Mouse (Mus musculus) stomach, postnatal 0 days (tissue): ENCODE measurements around the gene Mertk. TPM values are rescaled to one million over a fixed set of nuclear protein-coding genes. Genes with fewer than 3 reads are reported as not detected.
A peak's percentile ranks its signal among the peaks of the same experiment; 100 is the strongest.

Source experiments
- ATAC-seq: fragments of 200-750 bp; cut with Nextera tagmentation; 2 replicates; pipeline ENCODE4 v1.8.0; 2017; ENCODE audit not compliant: low FRiP score, low TSS enrichment
- DNase-seq: peaks from one replicate; pipeline ENCODE4 v3.0.0-alpha.2; 2016; ENCODE audit warnings: low spot score
- H3K27ac ChIP-seq: fragments of 300-500 bp; sonication (generic); replicated peaks from 2 replicates; pipeline ENCODE4 v1.5.1; 2014; ENCODE audit warnings: mild to moderate bottlenecking, control low read depth
- H3K27me3 ChIP-seq: fragments of 300-500 bp; sonication (generic); 2 replicates; pipeline ENCODE4 v1.6.1; 2014; ENCODE audit warnings: low read length; ENCODE audit not compliant: control insufficient read depth, insufficient read depth
- H3K36me3 ChIP-seq: fragments of 300-500 bp; sonication (generic); 2 replicates; pipeline ENCODE4 v1.6.1; 2014; ENCODE audit warnings: low read length, mixed read lengths; ENCODE audit not compliant: control insufficient read depth, insufficient read depth
- H3K4me1 ChIP-seq: fragments of 300-500 bp; sonication (generic); replicated peaks from 2 replicates; pipeline ENCODE4 v1.6.1; 2014; ENCODE audit warnings: antibody characterized with exemption; ENCODE audit not compliant: control insufficient read depth, insufficient read depth
- H3K4me2 ChIP-seq: fragments of 300-500 bp; sonication (generic); replicated peaks from 2 replicates; pipeline ENCODE4 v1.6.1; 2014; ENCODE audit warnings: low read depth, mild to moderate bottlenecking, control low read depth, moderate library complexity
- H3K4me3 ChIP-seq: fragments of 300-500 bp; sonication (generic); 2 replicates; pipeline ENCODE4 v1.5.1; 2014; ENCODE audit warnings: low read depth, low read length, control low read depth
- H3K9ac ChIP-seq: fragments of 300-500 bp; sonication (generic); 2 replicates; pipeline ENCODE4 v1.6.1; 2014; ENCODE audit warnings: mild to moderate bottlenecking, low read length, control low read depth, mixed read lengths
- H3K9me3 ChIP-seq: fragments of 300-500 bp; sonication (generic); 2 replicates; pipeline ENCODE4 v1.6.1; 2016; ENCODE audit warnings: low read length; ENCODE audit not compliant: control insufficient read depth
- CTCF ChIP-seq: IDR thresholded peaks from 2 replicates; pipeline ENCODE4 v1.5.1; 2016; ENCODE audit warnings: antibody characterized with exemption, low read depth, mild to moderate bottlenecking, moderate library complexity
- EP300 ChIP-seq: optimal IDR thresholded peaks from 2 replicates; pipeline ENCODE3; 2016; ENCODE audit warnings: antibody characterized with exemption
- WGBS: fragments of 180-500 bp; shearing (Covaris S2); extraction: QIAGEN DNeasy Blood & Tissue Kit; methylation state at CpG from one replicate; pipeline ENCODE4 v1.1.7; 2014; 5-methylcytosine and 5-hydroxymethylcytosine counted together
- polyA plus RNA-seq: library from polyadenylated mRNA; unstranded; fragments of >200 nt; fragmentation: Nextera tagmentation; extraction: Ambion mirVana; gene quantifications from 2 replicates; pipeline ENCODE4 v1.2.1, GENCODE M21; 2015

The Mertk gene
- 1.4 and 1.6 TPM in 2 replicates for polyA plus RNA-seq

DNA sequence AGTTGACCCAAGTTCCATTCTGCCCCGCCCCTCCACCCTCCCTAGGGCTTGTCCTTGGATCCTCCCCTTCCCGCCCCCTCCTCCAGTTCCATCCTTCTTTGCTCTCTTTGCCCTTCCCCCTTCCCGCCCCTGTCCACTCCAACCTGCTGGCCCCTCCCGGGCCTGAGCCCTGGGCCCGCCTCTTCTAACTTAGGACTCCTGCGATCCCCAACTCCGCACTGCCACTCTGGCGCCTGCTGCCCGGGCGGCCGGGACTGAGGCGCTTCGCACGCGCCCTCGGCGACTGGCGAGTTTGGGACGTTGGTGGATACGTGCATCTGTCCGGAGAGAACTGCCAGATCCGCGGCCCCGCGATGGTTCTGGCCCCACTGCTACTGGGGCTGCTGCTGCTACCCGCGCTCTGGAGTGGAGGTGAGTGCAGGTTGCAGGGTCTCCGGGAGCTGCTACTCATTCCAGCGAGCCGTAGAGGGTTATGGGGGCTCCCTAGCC, at the start of gene Mertk:
Gene Mertk (plus strand): TSS at position 264 of the 489 bp plus-strand sequence.
- H3K9me3 ChIP-seq, result no peaks in the 10 kb centered on the region
- H3K4me2 ChIP-seq, result peak within 1 kb of the TSS; percentile 83
- H3K36me3 ChIP-seq, result no peaks in the 10 kb centered on the region
- DNase-seq (peak; percentile 90), ATAC-seq (peak; percentile 91)
- WGBS, result under 1% methylated on average over 30 of the region's 30 CpGs
- TF ChIP-seq EP300 (no peak), CTCF (peak; percentile 3; the same call in 1 of the 2 replicates)
- H3K9ac ChIP-seq, result peak within 1 kb of the TSS; percentile 80
- peak within 1 kb of the TSS; percentile 74 for H3K4me3 ChIP-seq
- no peaks in the 10 kb centered on the region for H3K27me3 ChIP-seq
- H3K4me1 ChIP-seq, result no peaks in the 10 kb centered on the region
- H3K27ac ChIP-seq, result peak within 1 kb of the TSS; percentile 93

- Histone ChIP-seq H3K4me2 (no peak overlapping the region), H3K27me3 (no peaks in the 10 kb centered on the region), H3K27ac (no peak overlapping the region), H3K36me3 (peaks cover 9% of the 10 kb centered on the region), H3K4me3 (no peak overlapping the region), H3K9ac (no peak overlapping the region), H3K4me1 (no peaks in the 10 kb centered on the region), H3K9me3 (no peaks in the 10 kb centered on the region)
- ATAC-seq (no peak), DNase-seq (no peak)
- WGBS, result 32% methylated on average over 4 of the region's 4 CpGs
- no peak for TF ChIP-seq CTCF
- no peak for TF ChIP-seq EP300
These were observed 18.1 kb upstream of the Mertk start for GRCm38 (mm10) chr2:128680661-128681060.

- no peaks in the 10 kb centered on the region; the same call in 1 of the 2 replicates for H3K4me1 ChIP-seq
- peak within 1 kb of the TSS; percentile 98 for H3K9ac ChIP-seq
- DNase-seq (peak; percentile 92), ATAC-seq (peak; percentile 97)
- H3K9me3 ChIP-seq, result no peaks in the 10 kb centered on the region
- TF ChIP-seq CTCF, result no peak
- no peak for TF ChIP-seq EP300
- H3K27ac ChIP-seq, result peak within 1 kb of the TSS; percentile 76
- peak within 1 kb of the TSS; percentile 80 for H3K4me3 ChIP-seq
- WGBS, result under 1% methylated on average over 58 of the region's 58 CpGs
- peak within 1 kb of the TSS; percentile 68 for H3K4me2 ChIP-seq
- H3K36me3 ChIP-seq, result peaks cover 4% of the 10 kb centered on the region; the same call in 1 of the 2 replicates
- no peaks in the 10 kb centered on the region for H3K27me3 ChIP-seq
These were observed 11.7 kb upstream of the Mertk start, which contains the start of gene Anapc1 for GRCm38 (mm10) chr2:128686921-128687557. Anapc1 (minus strand) TSS chr2:128687391.

DNA sequence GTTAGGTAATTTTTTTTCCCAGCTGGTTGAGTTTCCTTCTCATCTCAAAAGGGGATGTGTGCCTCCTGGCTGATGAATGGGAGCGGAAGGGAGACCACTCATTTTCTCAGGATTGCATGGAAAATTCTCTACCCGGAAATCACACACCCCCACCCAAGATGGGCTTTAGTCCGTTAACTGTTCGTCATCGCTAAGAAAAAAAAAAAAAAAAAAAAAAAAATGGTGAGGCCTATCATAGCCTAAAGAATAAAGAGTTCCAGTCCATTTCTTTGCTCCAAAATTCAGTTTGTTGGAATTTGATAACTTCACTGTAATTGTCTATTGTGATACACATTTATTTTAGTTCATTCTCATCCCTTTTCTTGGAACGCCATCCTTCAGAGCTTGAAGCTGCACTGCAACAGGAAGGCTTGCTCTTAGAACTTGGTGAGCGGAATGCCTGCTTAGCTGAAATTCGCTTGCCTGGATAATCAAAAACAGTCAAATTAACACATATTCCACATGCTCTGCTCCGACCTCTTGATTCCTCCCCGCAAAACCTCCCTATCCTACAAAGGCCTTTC, 11.1 kb upstream of the Mertk start:
- Histone ChIP-seq H3K27ac (peak overlapping the region; percentile 76), H3K4me2 (peak overlapping the region; percentile 68), H3K9ac (peak overlapping the region; percentile 98), H3K4me1 (no peaks in the 10 kb centered on the region; the same call in 1 of the 2 replicates), H3K36me3 (0 out of 2 replicates have a peak, but pooled peaks cover 2% of the 10 kb centered on the region), H3K9me3 (no peaks in the 10 kb centered on the region), H3K4me3 (peak overlapping the region; percentile 80), H3K27me3 (no peaks in the 10 kb centered on the region)
- TF ChIP-seq EP300, result no peak
- peak; percentile 25; the same call in 1 of the 2 replicates for TF ChIP-seq CTCF
- DNase-seq (no peak), ATAC-seq (peak; percentile 66; the same call in 1 of the 2 replicates)
- WGBS, result 46% methylated on average over 10 of the region's 10 CpGs

DNA sequence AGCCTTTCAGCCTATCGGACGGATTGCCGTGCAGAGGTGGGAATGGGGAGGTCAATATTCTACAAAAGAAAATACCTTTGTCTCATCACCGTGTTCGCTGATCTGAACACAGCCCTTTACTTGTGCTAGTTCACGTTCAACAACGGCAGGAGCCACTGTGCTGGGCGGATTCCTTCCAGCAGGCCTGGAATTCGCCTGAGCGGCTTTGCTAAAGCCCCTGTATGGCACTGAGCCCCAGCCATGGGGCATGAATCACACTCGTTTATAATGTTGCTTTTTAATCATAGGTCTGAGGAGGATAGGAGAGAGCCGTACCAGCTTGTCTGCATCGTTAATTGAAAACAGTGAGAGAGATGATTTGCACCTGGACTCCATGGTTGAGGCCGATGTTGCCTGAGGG, 6.4 kb upstream of the Mertk start:
- 52% methylated on average over 14 of the region's 14 CpGs for WGBS
- no peak for ATAC-seq
- no peak overlapping the region for H3K27ac ChIP-seq

More for the DNA sequence above, 6.4 kb upstream of the Mertk start:
- Histone ChIP-seq H3K27me3 (no peaks in the 10 kb centered on the region), H3K9me3 (no peaks in the 10 kb centered on the region), H3K4me3 (no peak overlapping the region), H3K4me2 (no peak overlapping the region), H3K9ac (no peak overlapping the region), H3K36me3 (no peaks in the 10 kb centered on the region), H3K4me1 (no peaks in the 10 kb centered on the region)
- TF ChIP-seq EP300 (no peak), CTCF (peak; percentile 54)
- DNase-seq, result no peak
